Mouse (Mus musculus) lung, postnatal 0 days (tissue): Measurements from ENCODE around the gene Ccdc9b.

Experiments used
- CTCF ChIP-seq: IDR thresholded peaks from 2 replicates; pipeline ENCODE4 v1.5.1; 2016; ENCODE audit warnings: antibody characterized with exemption, mild to moderate bottlenecking
- EP300 ChIP-seq: IDR thresholded peaks from 2 replicates; pipeline ENCODE4 v1.6.1; 2016; ENCODE audit warnings: antibody characterized with exemption, mild to moderate bottlenecking, control low read depth

- TF ChIP-seq CTCF (no peak), EP300 (peak; percentile 95)
Measured at GRCm38 (mm10) chr2:118782303-118782702, 19.8 kb upstream of the Ccdc9b start.
